Mouse (Mus musculus) bone marrow macrophage, adult 2 months (primary cell): ENCODE data around the gene Vav2.

Experiments used
- CTCF ChIP-seq: IDR thresholded peaks from 2 replicates; pipeline ENCODE4 v1.5.1; 2012; ENCODE audit warnings: low read depth, mild to moderate bottlenecking, low read length, moderate library complexity
- POLR2A ChIP-seq: IDR thresholded peaks from 2 replicates; pipeline ENCODE4 v1.6.1; 2012; ENCODE audit warnings: mild to moderate bottlenecking, low read depth, low read length, borderline replicate concordance

- TF ChIP-seq CTCF (0 out of 2 replicates have a peak, but pooled peaks have one; percentile 9), POLR2A (no peak)
Observed at GRCm38 (mm10) chr2:27442708-27443449, 16.0 kb upstream of the Vav2 start.
